Mouse (Mus musculus): ENCODE measurements at regions not wholly inside any gene's neighbourhood (a gene's known extent, or its start where the extent isn't known, plus 50 kb on each side); places are given as distances from the start of the nearest gene placed in this dataset.
A peak's percentile ranks its signal among the peaks of the same experiment; 100 is the strongest.

GRCm38 (mm10) chr1:72038518-72038917 lies 173.6 kb downstream of the Mreg start:
- H3K27me3 ChIP-seq (replicated peaks): no peaks in the 10 kb centered on the region
- no peak overlapping the region for H3K4me2 ChIP-seq
- ATAC-seq (ENCODE audit: insufficient number of reproducible peaks, low FRiP score): no peak
- H3K36me3 ChIP-seq: no peaks in the 10 kb centered on the region
- peaks cover 11% of the 10 kb centered on the region for H3K4me1 ChIP-seq (replicated peaks)
- H3K27ac ChIP-seq (ENCODE audit: poor library complexity, severe bottlenecking): no peak overlapping the region
- H3K9me3 ChIP-seq (replicated peaks): no peaks in the 10 kb centered on the region
- 54% methylated on average over 9 of the region's 9 CpGs for WGBS
- no peak overlapping the region for H3K4me3 ChIP-seq
- no peak overlapping the region for H3K9ac ChIP-seq

GRCm38 (mm10) chr1:72036600-72036999 lies 175.5 kb downstream of the Mreg start:
- WGBS: 14% methylated on average over 5 of the region's 5 CpGs
- Histone ChIP-seq H3K9ac (no peak overlapping the region), H3K27ac (ENCODE audit: poor library complexity, severe bottlenecking) (no peak overlapping the region), H3K4me2 (no peak overlapping the region), H3K4me3 (no peak overlapping the region), H3K27me3 (replicated peaks) (no peaks in the 10 kb centered on the region), H3K36me3 (no peaks in the 10 kb centered on the region), H3K4me1 (replicated peaks) (peaks cover 11% of the 10 kb centered on the region), H3K9me3 (replicated peaks) (no peaks in the 10 kb centered on the region)
- peak; percentile 73 for ATAC-seq (ENCODE audit: insufficient number of reproducible peaks, low FRiP score)

- no peaks in the 10 kb centered on the region for H3K36me3 ChIP-seq
- no peak for ATAC-seq (ENCODE audit: insufficient number of reproducible peaks, low FRiP score)
- no peak overlapping the region for H3K4me3 ChIP-seq
- WGBS: 80% methylated on average over 5 of the region's 5 CpGs
- H3K4me1 ChIP-seq (replicated peaks): peaks cover 10% of the 10 kb centered on the region
- no peaks in the 10 kb centered on the region for H3K27me3 ChIP-seq (replicated peaks)
- no peaks in the 10 kb centered on the region for H3K9me3 ChIP-seq (replicated peaks)
- H3K4me2 ChIP-seq: no peak overlapping the region
- H3K9ac ChIP-seq: no peak overlapping the region
- no peak overlapping the region; the same call in 1 of the 2 replicates for H3K27ac ChIP-seq (ENCODE audit: poor library complexity, severe bottlenecking)
Measured at GRCm38 (mm10) chr1:72036141-72036540, 176.0 kb downstream of the Mreg start.

GRCm38 (mm10) chr1:72033941-72034340 lies 178.2 kb downstream of the Mreg start:
- H3K27ac ChIP-seq (ENCODE audit: poor library complexity, severe bottlenecking): no peak overlapping the region
- 74% methylated on average over 2 of the region's 2 CpGs for WGBS
- no peak overlapping the region for H3K4me3 ChIP-seq
- H3K36me3 ChIP-seq: no peaks in the 10 kb centered on the region
- no peaks in the 10 kb centered on the region for H3K9me3 ChIP-seq (replicated peaks)
- peaks cover 8% of the 10 kb centered on the region for H3K4me1 ChIP-seq (replicated peaks)
- ATAC-seq (ENCODE audit: insufficient number of reproducible peaks, low FRiP score): no peak
- H3K9ac ChIP-seq: no peak overlapping the region
- H3K27me3 ChIP-seq (replicated peaks): no peaks in the 10 kb centered on the region
- H3K4me2 ChIP-seq: no peak overlapping the region

- no peak overlapping the region for H3K4me3 ChIP-seq
- ATAC-seq (ENCODE audit: insufficient number of reproducible peaks, low FRiP score): no peak
- H3K4me2 ChIP-seq: no peak overlapping the region
- no peak overlapping the region for H3K9ac ChIP-seq
- H3K9me3 ChIP-seq (replicated peaks): no peaks in the 10 kb centered on the region
- H3K27me3 ChIP-seq (replicated peaks): no peaks in the 10 kb centered on the region
- no peaks in the 10 kb centered on the region for H3K36me3 ChIP-seq
- peaks cover 8% of the 10 kb centered on the region for H3K4me1 ChIP-seq (replicated peaks)
- 66% methylated on average over 4 of the region's 4 CpGs for WGBS
- no peak overlapping the region for H3K27ac ChIP-seq (ENCODE audit: poor library complexity, severe bottlenecking)
Measured at GRCm38 (mm10) chr1:72032214-72032613, 179.9 kb downstream of the Mreg start.

GRCm38 (mm10) chr1:72030763-72031405 lies 181.2 kb downstream of the Mreg start:
- Histone ChIP-seq H3K4me1 (replicated peaks) (peaks cover 4% of the 10 kb centered on the region), H3K9me3 (replicated peaks) (no peaks in the 10 kb centered on the region), H3K36me3 (no peaks in the 10 kb centered on the region), H3K27ac (ENCODE audit: poor library complexity, severe bottlenecking) (no peak overlapping the region), H3K9ac (no peak overlapping the region), H3K4me2 (no peak overlapping the region), H3K27me3 (replicated peaks) (no peaks in the 10 kb centered on the region), H3K4me3 (no peak overlapping the region)
- 62% methylated on average over 8 of the region's 8 CpGs for WGBS
- no peak for ATAC-seq (ENCODE audit: insufficient number of reproducible peaks, low FRiP score)

- no peaks in the 10 kb centered on the region for H3K36me3 ChIP-seq
- no peak overlapping the region for H3K27ac ChIP-seq (ENCODE audit: poor library complexity, severe bottlenecking)
- H3K27me3 ChIP-seq (replicated peaks): no peaks in the 10 kb centered on the region
- H3K9ac ChIP-seq: no peak overlapping the region
- WGBS: 53% methylated on average over 6 of the region's 6 CpGs
- no peak overlapping the region for H3K4me2 ChIP-seq
- H3K9me3 ChIP-seq (replicated peaks): no peaks in the 10 kb centered on the region
- H3K4me3 ChIP-seq: no peak overlapping the region
- H3K4me1 ChIP-seq (replicated peaks): no peaks in the 10 kb centered on the region; the same call in 1 of the 2 replicates
- no peak for ATAC-seq (ENCODE audit: insufficient number of reproducible peaks, low FRiP score)
Measured at GRCm38 (mm10) chr1:72029625-72030024, 182.5 kb downstream of the Mreg start.

GRCm38 (mm10) chr1:72026861-72027260 lies 185.2 kb downstream of the Mreg start:
- WGBS: 88% methylated on average over 4 of the region's 4 CpGs
- no peak for ATAC-seq (ENCODE audit: insufficient number of reproducible peaks, low FRiP score)
- H3K27me3 ChIP-seq (replicated peaks): no peaks in the 10 kb centered on the region

GRCm38 (mm10) chr1:72022631-72023030 lies 189.5 kb downstream of the Mreg start:
- Histone ChIP-seq H3K27ac (ENCODE audit: poor library complexity, severe bottlenecking) (no peak overlapping the region), H3K4me1 (replicated peaks) (peaks cover 9% of the 10 kb centered on the region), H3K36me3 (no peaks in the 10 kb centered on the region), H3K4me3 (no peak overlapping the region), H3K9ac (no peak overlapping the region), H3K4me2 (no peak overlapping the region), H3K9me3 (replicated peaks) (no peaks in the 10 kb centered on the region), H3K27me3 (replicated peaks) (no peaks in the 10 kb centered on the region)
- WGBS: 70% methylated on average over 3 of the region's 3 CpGs
- ATAC-seq (ENCODE audit: insufficient number of reproducible peaks, low FRiP score): no peak

More at GRCm38 (mm10) chr1:72026861-72027260, 185.2 kb downstream of the Mreg start:
- H3K4me1 ChIP-seq (replicated peaks): no peaks in the 10 kb centered on the region; the same call in 1 of the 2 replicates
- H3K4me2 ChIP-seq: no peak overlapping the region
- no peaks in the 10 kb centered on the region for H3K9me3 ChIP-seq (replicated peaks)
- no peak overlapping the region for H3K4me3 ChIP-seq
- no peak overlapping the region for H3K27ac ChIP-seq (ENCODE audit: poor library complexity, severe bottlenecking)
- H3K36me3 ChIP-seq: no peaks in the 10 kb centered on the region
- no peak overlapping the region for H3K9ac ChIP-seq

- Histone ChIP-seq H3K4me2 (no peak overlapping the region), H3K4me3 (no peak overlapping the region), H3K9ac (no peak overlapping the region), H3K9me3 (replicated peaks) (no peaks in the 10 kb centered on the region), H3K27me3 (replicated peaks) (no peaks in the 10 kb centered on the region), H3K36me3 (no peaks in the 10 kb centered on the region), H3K4me1 (replicated peaks) (peaks cover 26% of the 10 kb centered on the region), H3K27ac (ENCODE audit: poor library complexity, severe bottlenecking) (no peak overlapping the region)
- 70% methylated on average over 4 of the region's 4 CpGs for WGBS
- ATAC-seq (ENCODE audit: insufficient number of reproducible peaks, low FRiP score): no peak
Measured at GRCm38 (mm10) chr1:72018479-72019222, 193.5 kb downstream of the Mreg start.

GRCm38 (mm10) chr1:72017814-72018478 lies 194.2 kb downstream of the Mreg start:
- Histone ChIP-seq H3K9ac (no peak overlapping the region), H3K4me2 (no peak overlapping the region), H3K4me1 (replicated peaks) (peaks cover 31% of the 10 kb centered on the region), H3K36me3 (no peaks in the 10 kb centered on the region), H3K27me3 (replicated peaks) (no peaks in the 10 kb centered on the region), H3K27ac (ENCODE audit: poor library complexity, severe bottlenecking) (no peak overlapping the region), H3K4me3 (no peak overlapping the region), H3K9me3 (replicated peaks) (no peaks in the 10 kb centered on the region)
- WGBS: 85% methylated on average over 1 of the region's 1 CpGs
- ATAC-seq (ENCODE audit: insufficient number of reproducible peaks, low FRiP score): no peak

Measured in heart, embryonic 12.5 days (tissue).